Mouse (Mus musculus) common myeloid progenitor, adult 5-6 weeks (primary cell): ENCODE measurements around the gene Rnf220. TPM values are rescaled to one million over a fixed set of nuclear protein-coding genes. Genes with fewer than 3 reads are reported as not detected.
A peak's percentile ranks its signal among the peaks of the same experiment; 100 is the strongest.

Source experiments
- ATAC-seq: replicated peaks from 2 replicates; pipeline ENCODE4 v1.8.0; 2016; ENCODE audit warnings: low read depth, mild to moderate bottlenecking, moderate TSS enrichment, inconsistent platforms; ENCODE audit not compliant: poor library complexity, severe bottlenecking
- total RNA-seq: library from RNA; stranded (forward); fragments of 200-1000, 187-1606 nt; gene quantifications from 2 replicates; pipeline ENCODE4 v1.2.3, GENCODE M21; 2017

Rnf220 gene
- total RNA-seq, 1 experiment from 2014 or later = 86.4 TPM

DNA sequence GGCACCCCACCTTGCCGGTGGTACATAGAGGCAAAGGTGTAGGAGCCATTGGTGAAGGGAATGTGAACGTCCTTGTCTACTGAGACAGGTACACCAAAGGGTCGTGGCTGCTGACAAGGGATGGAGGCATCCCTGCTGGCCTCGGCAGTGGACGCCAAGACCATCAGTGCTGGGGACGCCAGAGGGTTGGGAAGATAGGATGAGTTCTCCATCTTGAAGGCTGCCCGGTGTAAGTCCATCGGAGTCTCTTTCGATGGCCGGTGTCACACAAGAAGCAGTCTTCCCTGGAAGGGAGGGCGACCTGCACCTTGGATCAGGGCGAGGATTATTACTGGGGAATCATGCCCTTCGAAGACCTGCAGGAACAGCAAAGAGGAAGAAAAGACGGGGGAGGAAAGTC lies 6.9 kb downstream of the Rnf220 start:
- ATAC-seq = no peak

DNA sequence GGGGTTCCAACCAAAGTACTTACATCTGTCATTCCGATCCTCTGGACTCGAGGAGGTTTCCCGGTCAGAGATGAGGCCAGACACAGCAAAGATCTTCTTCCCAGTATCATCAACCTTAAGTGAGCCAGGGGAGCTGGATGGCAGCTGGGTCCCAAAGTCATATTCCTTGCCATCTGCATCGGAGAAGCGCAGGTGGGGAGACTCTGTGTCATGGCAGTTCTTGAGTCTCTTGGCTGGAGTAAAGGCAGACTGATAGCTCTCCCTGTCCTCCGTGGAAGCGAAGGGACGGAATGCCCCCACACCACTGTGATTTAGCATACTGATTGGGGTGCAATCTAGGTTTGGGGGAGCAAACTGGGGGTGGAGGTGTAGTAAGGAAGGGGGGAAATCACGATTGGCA lies 7.3 kb downstream of the Rnf220 start:
- ATAC-seq = no peak

DNA sequence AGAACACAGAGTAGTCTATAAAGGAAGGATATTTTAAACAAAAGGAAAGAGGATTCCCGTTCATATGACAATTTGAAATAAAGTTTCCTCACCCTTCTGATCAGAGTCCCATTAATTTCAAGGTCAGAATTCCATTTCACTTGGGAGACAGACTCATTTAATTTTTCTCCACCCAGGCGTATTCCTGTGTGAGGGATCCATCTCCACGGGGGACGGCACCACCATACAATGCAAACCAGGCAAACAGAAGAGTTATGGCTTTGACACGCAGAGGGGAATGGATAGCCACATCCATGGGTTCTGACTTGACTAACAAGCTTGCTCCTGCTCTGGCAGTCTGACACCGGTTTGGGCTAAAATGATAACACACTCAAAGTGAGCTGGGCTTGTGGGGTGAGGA lies 9.4 kb downstream of the Rnf220 start:
- no peak for ATAC-seq

DNA sequence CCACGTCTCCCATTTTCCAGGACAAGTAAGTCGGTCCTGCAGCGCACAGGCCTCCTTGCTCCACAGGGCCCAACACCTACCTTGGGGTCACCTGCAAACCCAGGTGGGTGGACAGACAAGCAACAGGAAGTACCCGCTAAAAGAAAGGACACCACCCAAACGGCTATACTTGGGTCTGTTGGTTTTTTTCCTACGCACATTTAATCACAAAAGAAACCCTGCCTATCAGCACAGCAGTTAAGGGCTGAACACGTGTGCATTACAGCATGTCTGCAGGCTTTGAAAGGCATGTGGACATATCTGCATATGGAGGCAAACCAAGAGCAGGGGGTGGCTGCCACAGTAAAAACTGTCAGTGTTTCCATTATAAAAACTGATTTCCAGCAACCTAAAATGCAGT lies 10.7 kb downstream of the Rnf220 start:
- ATAC-seq = no peak

DNA sequence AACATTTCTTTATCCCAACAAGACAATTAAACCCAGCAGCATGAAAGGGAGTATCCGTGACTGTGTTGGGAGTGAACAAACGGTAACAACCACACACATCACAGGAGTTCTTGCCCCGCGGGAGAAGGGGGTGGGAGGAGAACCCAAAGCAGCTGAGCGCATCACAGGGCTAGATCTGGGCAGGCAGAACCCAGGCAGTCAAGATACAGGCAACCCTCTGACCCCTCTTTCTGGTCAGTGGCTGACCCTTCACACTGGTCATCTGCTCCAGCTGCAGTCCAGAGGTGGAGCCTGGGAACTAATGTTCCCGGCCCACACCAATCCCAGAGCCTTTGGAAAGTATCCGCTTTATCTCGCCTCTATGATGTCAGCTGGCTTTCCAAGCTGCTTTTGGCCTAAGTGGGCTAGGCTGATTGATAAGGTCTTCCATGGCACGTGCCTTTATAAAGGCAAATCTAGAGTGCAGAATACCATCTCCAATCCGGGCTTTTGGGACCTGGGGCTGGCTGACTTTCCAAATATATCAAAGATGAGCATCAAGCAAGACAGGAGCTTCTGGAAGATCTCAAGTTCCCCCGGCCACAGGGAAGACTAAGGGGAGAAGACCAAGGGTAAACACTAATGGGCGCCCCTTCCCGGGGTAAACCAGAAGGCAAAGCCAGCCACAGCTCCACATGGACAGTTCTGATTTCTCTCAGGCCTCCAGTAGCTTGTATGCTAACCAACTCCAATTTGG lies 11.6 kb downstream of the Rnf220 start:
- ATAC-seq = no peak

DNA sequence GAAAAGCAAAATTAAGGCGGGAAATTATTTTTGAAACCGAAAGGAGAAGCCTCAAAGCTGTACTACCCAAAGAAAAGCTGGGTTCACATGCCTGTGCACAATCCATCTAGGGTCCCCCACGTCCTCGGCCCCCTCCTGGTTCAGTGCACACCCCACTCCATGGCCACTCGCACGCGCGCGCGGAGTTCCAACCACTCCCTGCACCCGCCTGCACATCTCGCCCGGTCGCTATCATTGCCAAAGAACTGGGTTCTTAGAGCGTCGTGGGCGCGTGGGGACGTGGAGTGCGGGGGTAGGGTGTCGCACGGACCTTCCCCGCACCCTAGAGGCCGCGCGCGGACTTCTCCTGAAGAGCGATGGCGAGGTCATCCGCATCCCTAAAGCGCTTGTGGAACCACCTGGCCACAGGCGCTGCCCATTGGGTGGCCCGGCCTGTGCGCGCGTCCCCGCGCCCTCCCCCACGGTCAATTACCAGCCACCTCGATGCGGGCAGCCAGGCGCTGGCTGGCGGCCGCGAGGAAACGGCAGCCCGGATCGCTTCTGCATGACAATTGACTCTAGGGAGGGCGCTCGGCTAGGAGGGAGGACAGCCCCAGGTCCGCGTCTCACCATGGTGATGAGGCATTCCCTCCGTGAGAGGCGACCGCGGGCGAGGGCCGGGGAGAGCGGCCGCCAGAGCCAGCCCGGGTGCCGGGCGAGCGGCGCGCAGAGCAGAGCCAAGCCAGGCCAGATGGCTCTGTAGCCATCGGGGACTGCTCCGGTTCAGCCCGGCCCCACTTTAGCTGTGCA lies 12.4 kb downstream of the Rnf220 start:
- ATAC-seq = peak; percentile 66

DNA sequence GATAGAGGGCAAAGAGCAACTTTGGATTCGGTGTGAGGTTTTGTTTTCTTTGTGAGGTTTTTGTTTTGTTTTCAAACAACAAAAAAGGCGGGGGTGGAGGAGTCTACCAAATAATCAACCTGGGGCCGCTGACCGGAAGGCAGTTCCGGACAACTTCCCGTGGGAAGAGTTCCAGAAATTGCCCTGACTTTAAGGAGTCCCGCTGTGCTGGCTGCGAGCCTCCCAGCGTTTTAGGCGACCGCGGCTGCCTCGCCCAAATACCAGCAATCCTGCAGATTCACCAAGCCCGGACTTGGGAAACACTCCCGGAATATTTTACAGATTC lies 13.0 kb downstream of the Rnf220 start:
- no peak for ATAC-seq

DNA sequence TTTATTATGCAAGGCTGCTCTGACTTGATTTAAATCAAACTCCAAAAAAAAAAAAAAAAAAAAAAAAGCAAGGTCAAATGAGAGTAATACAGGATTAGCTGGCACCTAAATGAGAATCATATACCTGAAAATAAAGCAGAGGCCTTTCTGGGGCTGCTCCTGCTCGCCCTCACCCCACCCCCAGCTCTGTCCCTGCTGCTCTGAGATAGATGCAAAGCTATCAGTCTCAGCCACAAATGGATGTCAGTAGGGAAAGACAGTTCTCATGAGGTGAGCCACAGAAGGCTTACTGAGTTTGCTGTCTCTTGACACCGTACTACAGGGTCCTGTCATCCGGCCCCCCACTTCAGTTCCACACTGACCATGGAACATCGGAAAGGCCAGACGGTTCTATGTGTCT lies 14.7 kb downstream of the Rnf220 start:
- ATAC-seq = no peak

DNA sequence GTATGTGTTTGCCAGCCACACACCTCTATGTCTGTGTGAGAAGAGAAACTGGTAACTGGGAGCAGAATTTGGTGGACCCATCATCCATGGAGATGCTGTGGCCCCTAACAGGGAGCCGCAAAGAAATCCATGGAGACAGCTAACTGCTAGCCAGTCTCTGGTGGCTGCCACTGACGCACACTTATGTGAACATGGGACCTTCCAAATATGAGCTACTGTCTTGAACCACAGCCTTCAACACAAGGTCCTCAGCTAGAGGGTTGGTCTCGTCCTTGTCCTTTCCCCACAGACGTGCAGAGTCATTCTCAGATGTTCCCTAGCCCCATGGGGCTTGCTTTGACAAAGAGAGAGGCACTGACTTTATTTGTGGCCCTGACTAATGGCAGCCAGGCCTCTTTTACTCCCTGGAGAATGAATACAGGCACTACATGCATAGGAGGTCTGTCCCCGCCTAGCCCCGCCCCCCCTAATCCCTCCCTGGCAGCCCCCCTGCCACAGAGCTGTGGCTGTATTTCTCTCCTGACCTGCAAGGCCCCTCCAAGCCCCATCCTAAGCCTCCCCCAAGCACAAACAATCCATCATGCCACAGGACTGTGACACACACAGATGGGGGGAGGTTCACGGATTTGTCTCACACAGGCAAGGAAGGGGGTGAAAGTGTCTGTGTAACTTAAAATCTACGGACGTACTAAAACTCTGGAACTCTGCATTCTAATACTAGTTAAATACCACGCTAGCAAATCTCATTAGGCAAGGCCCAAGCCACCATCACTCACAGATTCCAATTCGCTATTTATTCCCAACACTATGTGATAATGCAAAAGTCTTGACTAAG lies 16.0 kb downstream of the Rnf220 start:
- ATAC-seq = no peak

DNA sequence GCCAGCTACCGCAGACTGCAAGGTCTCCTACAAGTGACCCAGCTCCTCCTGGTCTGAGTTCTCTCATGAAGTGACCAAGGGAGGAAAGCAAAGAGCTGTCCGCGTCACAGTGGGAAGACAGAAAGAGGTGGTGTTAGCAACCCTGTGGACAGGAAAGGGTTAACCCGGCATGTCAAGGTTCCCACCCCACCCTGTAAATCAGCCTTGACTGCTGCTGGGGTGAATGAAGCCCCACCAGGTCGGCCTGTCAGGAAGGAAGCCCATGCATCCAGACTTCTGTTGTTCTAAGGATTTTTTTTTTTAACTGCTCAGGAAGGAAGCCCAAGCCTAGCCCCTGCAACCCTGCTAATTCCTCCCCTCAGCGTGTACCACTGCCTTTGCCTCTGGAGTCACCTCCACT lies 16.9 kb downstream of the Rnf220 start:
- ATAC-seq = no peak

DNA sequence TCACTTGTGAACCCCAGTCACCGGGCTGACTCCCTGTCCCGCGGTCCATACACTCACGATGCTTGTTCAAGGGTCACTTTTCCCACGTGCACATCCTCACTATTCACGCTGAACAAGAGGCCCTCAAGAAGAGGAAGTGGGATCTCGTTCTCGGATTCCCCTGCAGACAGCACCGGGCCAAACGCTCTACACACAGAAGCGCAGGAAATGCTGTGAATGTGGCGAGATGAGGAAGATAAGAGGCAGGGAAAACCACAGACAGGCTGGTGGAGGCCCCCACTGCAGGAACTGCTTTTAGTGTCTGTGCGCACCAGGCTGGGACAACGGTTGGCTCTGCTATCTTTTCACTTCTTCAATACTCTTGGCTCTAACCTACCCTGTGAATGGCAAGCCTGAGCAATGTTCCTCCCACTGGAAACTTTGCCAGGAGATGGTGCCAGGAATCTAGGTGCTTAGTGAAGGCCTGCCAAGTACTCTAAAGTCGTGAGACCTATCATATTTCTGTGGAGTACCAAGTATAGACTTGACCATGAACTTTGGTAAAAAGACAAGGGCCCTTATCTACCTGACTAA lies 18.7 kb downstream of the Rnf220 start:
- peak; percentile 72 for ATAC-seq

DNA sequence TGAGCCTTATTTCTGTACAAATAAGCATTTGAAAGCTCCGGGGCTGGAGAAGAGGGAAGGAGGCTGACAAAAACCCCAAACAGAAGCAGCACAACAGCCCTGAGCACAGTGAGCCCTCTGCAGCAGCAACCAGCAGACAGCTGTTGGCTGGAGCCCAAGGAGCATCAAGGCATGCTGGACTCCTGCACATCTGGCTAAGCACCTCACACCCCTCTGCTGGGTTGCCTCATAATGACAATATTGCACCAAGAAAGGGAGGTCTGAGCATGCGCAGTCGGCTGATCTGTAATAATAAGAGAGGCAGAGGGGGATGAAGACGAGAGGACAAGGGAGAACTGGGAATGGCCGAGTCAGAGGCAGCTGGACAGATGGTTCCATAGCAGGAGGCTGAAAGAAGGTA lies 19.5 kb downstream of the Rnf220 start:
- ATAC-seq = 0 out of 2 replicates have a peak, but pooled peaks have one; percentile 2

DNA sequence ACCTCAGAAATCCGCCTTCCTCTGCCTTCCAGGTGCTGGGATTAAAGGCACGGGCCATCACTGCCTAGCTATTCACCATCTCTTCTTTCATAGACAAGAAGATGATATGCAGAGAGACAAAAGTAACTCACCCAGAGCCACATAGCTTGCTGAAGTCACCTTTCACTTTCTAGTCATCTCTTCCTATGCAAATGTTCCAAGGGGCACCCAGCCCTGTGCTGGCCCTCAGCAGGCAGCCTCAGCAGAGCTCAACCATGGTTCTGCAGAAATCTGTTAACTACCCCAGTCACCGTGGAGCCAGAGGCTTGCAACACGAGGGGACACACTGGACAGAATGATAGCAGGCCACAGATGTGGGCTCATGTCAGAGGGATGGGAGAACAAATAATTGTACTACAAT lies 20.1 kb downstream of the Rnf220 start:
- ATAC-seq = no peak

DNA sequence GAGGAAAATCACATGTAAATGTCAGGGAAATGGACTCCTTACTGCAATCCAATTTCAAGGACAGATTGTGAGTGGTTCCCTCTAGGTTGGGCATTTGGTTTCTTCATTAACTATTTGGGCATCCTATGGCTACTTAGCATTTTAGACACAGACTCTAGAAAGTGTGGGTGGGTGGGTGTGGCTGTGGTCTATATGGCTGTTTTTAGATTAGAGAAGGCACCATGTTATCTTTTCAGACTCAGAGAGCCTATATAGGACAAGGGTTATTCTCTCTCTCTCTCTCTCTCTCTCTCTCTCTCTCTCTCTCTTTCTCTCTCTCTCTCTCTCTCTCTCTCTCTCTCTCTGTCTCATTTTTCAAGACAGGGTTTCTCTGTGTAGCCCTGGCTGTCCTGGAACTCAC lies 20.5 kb downstream of the Rnf220 start:
- no peak for ATAC-seq

DNA sequence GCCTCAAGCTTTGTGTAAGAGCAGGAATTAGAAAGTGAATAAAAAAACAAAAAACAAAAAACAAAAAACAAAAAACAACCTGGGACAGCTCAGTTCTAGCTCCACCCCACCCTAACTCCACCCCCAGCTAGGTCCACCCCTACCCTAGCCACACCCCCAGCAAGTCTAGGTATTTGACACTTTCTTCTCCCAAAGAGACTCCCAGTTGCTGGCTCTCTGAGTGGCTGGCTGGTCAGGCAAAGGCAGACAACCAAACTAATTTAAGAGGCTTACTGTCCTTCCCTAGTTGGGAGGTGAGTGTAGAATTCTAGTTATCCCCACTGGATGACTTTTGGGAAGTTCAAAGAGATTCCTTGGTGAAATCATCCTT lies 22.9 kb downstream of the Rnf220 start:
- 0 out of 2 replicates have a peak, but pooled peaks have one; percentile 24 for ATAC-seq

DNA sequence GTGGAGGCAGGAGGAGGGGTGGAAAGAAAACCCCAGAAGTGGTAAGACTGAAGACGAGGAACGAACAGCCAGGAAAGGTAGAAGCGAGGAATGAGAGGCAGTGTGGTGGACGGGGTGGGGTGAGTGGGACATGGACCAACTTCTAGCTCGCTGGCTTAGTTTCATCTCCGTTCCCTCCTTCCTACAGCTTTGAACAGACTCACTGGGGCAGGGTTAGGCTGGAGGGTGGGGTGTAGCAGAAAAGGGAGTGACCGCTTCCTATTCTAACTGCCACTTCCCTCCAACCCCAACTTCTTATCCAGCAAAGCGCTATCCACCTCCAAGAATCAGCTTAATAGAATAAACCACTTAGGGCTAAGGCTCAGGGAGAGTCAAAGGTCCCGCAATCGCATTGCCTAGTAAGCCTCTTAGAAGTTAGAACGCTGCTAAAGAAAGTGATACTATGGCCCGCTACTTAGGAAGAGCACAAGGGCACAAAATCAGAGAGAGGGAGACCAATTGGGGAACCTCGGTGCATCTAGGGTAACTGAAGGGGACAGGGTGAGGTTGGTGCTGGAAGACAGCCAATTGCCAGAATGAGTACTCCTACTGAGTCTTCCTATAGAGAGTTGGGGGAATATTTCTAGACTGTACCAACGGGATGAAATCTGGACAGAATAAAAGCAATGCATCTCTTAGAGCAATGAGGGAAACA lies 23.4 kb downstream of the Rnf220 start:
- ATAC-seq = peak; percentile 52

DNA sequence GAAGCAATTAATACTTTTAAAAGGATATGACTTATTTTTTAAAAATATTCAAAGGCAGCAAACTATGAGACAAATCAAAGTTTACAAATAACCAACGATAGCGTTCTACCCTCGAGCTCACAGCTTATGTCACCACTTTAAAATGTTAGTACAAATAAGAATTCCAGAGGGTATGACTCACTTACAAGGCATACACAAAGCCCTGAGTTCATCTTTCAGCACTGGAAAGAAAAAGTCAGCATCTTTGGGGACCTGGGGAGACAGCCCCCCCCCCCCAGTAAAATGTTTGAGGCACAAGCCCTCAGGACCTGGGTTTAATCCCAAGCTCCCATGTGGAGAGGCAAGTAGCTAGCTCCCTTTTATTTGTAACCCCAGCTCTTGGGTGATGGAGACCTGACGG lies 27.4 kb downstream of the Rnf220 start:
- no peak for ATAC-seq

DNA sequence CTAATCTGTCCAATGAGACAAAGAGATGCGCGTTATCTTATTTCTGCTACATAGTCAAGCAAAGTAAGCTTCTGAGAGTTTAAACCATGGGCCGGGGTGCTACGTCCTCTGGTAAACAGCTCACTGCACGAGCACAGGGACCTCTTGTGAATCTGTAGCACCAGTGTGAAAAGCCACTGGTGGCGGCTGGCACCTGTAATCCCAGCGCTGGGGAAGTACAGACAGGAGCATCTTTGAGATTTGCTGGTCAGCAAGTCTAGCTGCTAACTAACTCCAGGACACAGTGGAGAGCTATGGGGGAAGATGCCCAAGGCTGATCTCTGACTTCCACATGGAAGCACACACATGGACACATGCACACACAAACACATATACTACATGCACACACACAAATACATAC lies 28.9 kb downstream of the Rnf220 start:
- ATAC-seq = no peak

DNA sequence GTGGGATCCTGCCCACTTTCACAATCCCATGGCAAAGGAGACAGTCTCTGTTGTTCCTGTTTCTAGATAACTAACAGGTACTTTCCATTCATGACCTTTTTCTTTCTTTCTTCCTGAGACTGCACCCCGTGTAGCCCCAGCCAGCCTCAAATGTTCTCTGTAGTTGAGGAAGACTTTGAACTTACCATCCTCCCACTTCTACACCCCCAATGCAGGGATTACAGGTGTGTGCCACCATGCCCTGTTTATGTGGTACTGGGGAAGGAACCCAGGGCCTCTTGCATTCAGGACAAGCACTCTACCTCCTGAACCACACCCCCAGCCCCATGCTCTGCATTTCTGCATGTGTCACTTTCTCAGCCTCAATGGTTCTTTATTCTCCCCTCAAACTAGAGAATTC lies 47.7 kb downstream of the Rnf220 start:
- no peak for ATAC-seq

DNA sequence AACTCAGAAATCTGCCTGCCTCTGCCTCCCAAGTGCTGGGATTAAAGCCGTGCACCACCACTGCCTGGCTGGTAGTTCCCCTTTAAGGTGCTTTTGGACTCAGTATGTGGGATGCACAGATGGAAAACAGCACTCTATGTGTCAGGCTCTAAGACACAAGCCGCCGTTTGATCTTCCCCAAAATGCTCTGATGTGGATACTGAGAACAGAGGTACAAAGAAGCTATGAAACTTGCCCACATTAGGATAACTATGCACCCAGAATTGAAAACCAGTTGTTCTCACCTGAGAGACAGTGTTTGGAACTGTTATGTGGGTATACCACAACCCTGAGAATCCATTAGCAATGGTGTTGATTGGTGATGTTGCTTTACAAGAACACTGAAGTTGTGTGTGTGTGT lies 48.9 kb downstream of the Rnf220 start:
- ATAC-seq = no peak
